Mouse (Mus musculus) MEL (cell line): ENCODE measurements around the gene Fis1.
A peak's percentile ranks its signal among the peaks of the same experiment; 100 is the strongest.

Experiments used
- CHD1 ChIP-seq: IDR thresholded peaks from 2 replicates; pipeline ENCODE4 v1.6.1; 2012; ENCODE audit warnings: low read depth, mild to moderate bottlenecking, inconsistent platforms, low read length, improper control_type of control experiment
- CTCF ChIP-seq, 3 experiments: IDR thresholded peaks in 2 of 3; conservative IDR thresholded peaks in 1 of 3; 2 replicates each; pipeline ENCODE4 v1.5.1; 2011 to 2012; ENCODE audit warnings: low read length in 3 of 3, low read depth in 2 of 3, mild to moderate bottlenecking in 2 of 3, improper control_type of control experiment in 1 of 3, inconsistent platforms in 1 of 3, mixed read lengths in 1 of 3, moderate library complexity in 1 of 3; ENCODE audit not compliant: control insufficient read depth in 1 of 3, insufficient read depth in 1 of 3, poor library complexity in 1 of 3, severe bottlenecking in 1 of 3
- GATA1 ChIP-seq: IDR thresholded peaks from 2 replicates; pipeline ENCODE4 v1.6.1; 2011; ENCODE audit warnings: low read depth, low read length, improper control_type of control experiment
- HCFC1 ChIP-seq: IDR thresholded peaks from 2 replicates; pipeline ENCODE4 v1.6.1; 2012; ENCODE audit warnings: low read depth, mild to moderate bottlenecking, inconsistent platforms, low read length, improper control_type of control experiment, moderate library complexity
- KAT2A ChIP-seq: conservative IDR thresholded peaks from 2 replicates; pipeline ENCODE4 v1.6.1; 2012; ENCODE audit warnings: low read depth, low read length, improper control_type of control experiment, inconsistent platforms
- MAX ChIP-seq: IDR thresholded peaks from 2 replicates; pipeline ENCODE4 v1.6.1; 2011; ENCODE audit warnings: low read length, improper control_type of control experiment
- MXI1 ChIP-seq: IDR thresholded peaks from 2 replicates; pipeline ENCODE4 v1.6.1; 2011; ENCODE audit warnings: mild to moderate bottlenecking, low read depth, low read length, improper control_type of control experiment
- MYC ChIP-seq: IDR thresholded peaks from 2 replicates; pipeline ENCODE4 v1.6.1; 2011; ENCODE audit warnings: low read depth, mild to moderate bottlenecking, low read length, improper control_type of control experiment, moderate library complexity
- NRF1 ChIP-seq: IDR thresholded peaks from 2 replicates; pipeline ENCODE4 v1.6.1; 2014; ENCODE audit warnings: low read depth, mild to moderate bottlenecking, inconsistent platforms, low read length, improper control_type of control experiment, moderate library complexity; ENCODE audit not compliant: poor library complexity, insufficient read depth, severe bottlenecking
- POLR2A ChIP-seq, 2 experiments: IDR thresholded peaks; 2 replicates each; pipeline ENCODE4 v1.6.1; 2011 to 2012; ENCODE audit warnings: low read length in 2 of 2, mild to moderate bottlenecking in 2 of 2, control low read depth in 1 of 2, improper control_type of control experiment in 1 of 2, low read depth in 1 of 2, moderate library complexity in 1 of 2; ENCODE audit not compliant: control insufficient read depth in 1 of 2, insufficient read depth in 1 of 2, poor library complexity in 1 of 2
- SMC3 ChIP-seq: IDR thresholded peaks from 2 replicates; pipeline ENCODE4 v1.6.1; 2011; ENCODE audit warnings: low read depth, low read length, improper control_type of control experiment
- TBP ChIP-seq: IDR thresholded peaks from 2 replicates; pipeline ENCODE4 v1.8.0; 2011; ENCODE audit warnings: low read depth, low read length, improper control_type of control experiment
- UBTF ChIP-seq: IDR thresholded peaks from 2 replicates; pipeline ENCODE4 v1.6.1; 2012; ENCODE audit warnings: low read depth, mild to moderate bottlenecking, inconsistent platforms, low read length, improper control_type of control experiment, moderate library complexity, borderline replicate concordance; ENCODE audit not compliant: insufficient read depth
- USF1 ChIP-seq: IDR thresholded peaks from 2 replicates; pipeline ENCODE4 v1.6.1; 2014; ENCODE audit warnings: low read depth, mild to moderate bottlenecking, inconsistent platforms, low read length, improper control_type of control experiment, moderate library complexity

GRCm38 (mm10) chr5:136987138-136987933 lies 34.3 kb downstream of the Fis1 start:
- TF ChIP-seq NRF1 = 0 out of 2 replicates have a peak, but pooled peaks have one; percentile 11
- TF ChIP-seq SMC3 = no peak
- no peak for TF ChIP-seq TBP
- TF ChIP-seq POLR2A (IDR thresholded peaks at IDR 0.05; ENCODE audit: control insufficient read depth in 1 of 2, insufficient read depth in 1 of 2, low read depth in 1 of 2, low read length in 2 of 2, poor library complexity in 1 of 2) = no peak; a peak in 2 of 4 replicates
- TF ChIP-seq USF1 = no peak
- no peak for TF ChIP-seq CTCF (IDR thresholded peaks at IDR 0.05 in 2 of 3, conservative IDR thresholded peaks at IDR 0.05 in 1 of 3; ENCODE audit: control insufficient read depth in 1 of 3, insufficient read depth in 1 of 3, low read depth in 2 of 3, low read length in 3 of 3, poor library complexity in 1 of 3, severe bottlenecking in 1 of 3)
- peak; percentile 66; the same call in 1 of the 2 replicates for TF ChIP-seq UBTF
- peak; percentile 15; the same call in 1 of the 2 replicates for TF ChIP-seq MXI1
- TF ChIP-seq KAT2A = no peak
- no peak for TF ChIP-seq HCFC1
- TF ChIP-seq GATA1 = no peak
- TF ChIP-seq CHD1 = no peak
- no peak for TF ChIP-seq MAX
- peak; percentile 15; the same call in 1 of the 2 replicates for TF ChIP-seq MYC
